Mouse (Mus musculus) myocyte (in vitro differentiated cells): ENCODE measurements at regions not wholly inside any gene's neighbourhood (a gene's known extent, or its start where the extent isn't known, plus 50 kb on each side); places are given as distances from the start of the nearest gene placed in this dataset.

ENCODE experiments used
- H3K27me3 ChIP-seq: one replicate; pipeline ENCODE4 v1.6.1; 2011; ENCODE audit not compliant: control insufficient read depth, insufficient read depth, insufficient read length
- H3K36me3 ChIP-seq: one replicate; pipeline ENCODE4 v1.6.1; 2011; ENCODE audit not compliant: control insufficient read depth, insufficient read depth
- H3K4me2 ChIP-seq: one replicate; pipeline ENCODE4 v1.6.1; 2011; ENCODE audit warnings: low read depth, control low read depth
- H3K4me3 ChIP-seq: one replicate; pipeline ENCODE4 v1.5.1; 2011; ENCODE audit warnings: mild to moderate bottlenecking, control low read depth, moderate library complexity
- H3K79me2 ChIP-seq: one replicate; pipeline ENCODE4 v1.6.1; 2011; ENCODE audit not compliant: control insufficient read depth, insufficient read depth
- H3ac ChIP-seq: one replicate; pipeline ENCODE4 v1.6.1; 2011; ENCODE audit not compliant: control insufficient read depth, insufficient read length
- CEBPB ChIP-seq: IDR thresholded peaks from 2 replicates; pipeline ENCODE4 v1.6.1; 2011; ENCODE audit warnings: mild to moderate bottlenecking, moderate library complexity; ENCODE audit not compliant: poor library complexity, insufficient read depth, severe bottlenecking
- E2F4 ChIP-seq: IDR thresholded peaks from one replicate; pipeline ENCODE4 v1.6.1; 2011; ENCODE audit warnings: mild to moderate bottlenecking, control low read depth, moderate library complexity; ENCODE audit not compliant: insufficient read depth
- MAX ChIP-seq: IDR thresholded peaks from one replicate; pipeline ENCODE4 v1.6.1; 2011; ENCODE audit warnings: low read depth, mild to moderate bottlenecking, control low read depth
- MYOD1 ChIP-seq, 3 experiments: IDR thresholded peaks; one replicate each; pipeline ENCODE4 v1.6.1; 2011; ENCODE audit warnings: control low read depth in 2 of 3, low read depth in 2 of 3, mild to moderate bottlenecking in 2 of 3, moderate library complexity in 1 of 3; ENCODE audit not compliant: insufficient read length in 2 of 3, control insufficient read depth in 1 of 3
- MYOG ChIP-seq, 3 experiments: IDR thresholded peaks; one replicate each; pipeline ENCODE4 v1.6.1; 2011; ENCODE audit warnings: control low read depth in 2 of 3, low read depth in 2 of 3, mild to moderate bottlenecking in 2 of 3; ENCODE audit not compliant: insufficient read length in 2 of 3, control insufficient read depth in 1 of 3, insufficient read depth in 1 of 3
- POLR2A ChIP-seq: IDR thresholded peaks from one replicate; pipeline ENCODE4 v1.6.1; 2011; ENCODE audit warnings: low read depth, mild to moderate bottlenecking, control low read depth, moderate library complexity; ENCODE audit not compliant: insufficient read length
- POLR2AphosphoS2 ChIP-seq: IDR thresholded peaks from one replicate; pipeline ENCODE4 v1.6.1; 2011; ENCODE audit warnings: low read depth, control low read depth; ENCODE audit not compliant: insufficient read length
- REST ChIP-seq: IDR thresholded peaks from one replicate; pipeline ENCODE4 v1.6.1; 2011; ENCODE audit warnings: mild to moderate bottlenecking, control low read depth, moderate library complexity; ENCODE audit not compliant: insufficient read depth, insufficient read length
- SRF ChIP-seq: IDR thresholded peaks from one replicate; pipeline ENCODE4 v1.6.1; 2011; ENCODE audit warnings: low read depth; ENCODE audit not compliant: control insufficient read depth, insufficient read length
- TCF12 ChIP-seq: IDR thresholded peaks from one replicate; pipeline ENCODE4 v1.6.1; 2011; ENCODE audit warnings: mild to moderate bottlenecking, control low read depth; ENCODE audit not compliant: poor library complexity, insufficient read depth, severe bottlenecking
- TCF3 ChIP-seq: IDR thresholded peaks from one replicate; pipeline ENCODE4 v1.6.1; 2011; ENCODE audit warnings: low read depth, control low read depth; ENCODE audit not compliant: insufficient read length
- USF1 ChIP-seq: IDR thresholded peaks from one replicate; pipeline ENCODE4 v1.6.1; 2011; ENCODE audit warnings: low read depth, mild to moderate bottlenecking, control low read depth, moderate library complexity

- H3K27me3 ChIP-seq, result no peaks in the 10 kb centered on the region
- H3K4me3 ChIP-seq, result no peak overlapping the region
- no peaks in the 10 kb centered on the region for H3K79me2 ChIP-seq
- no peak overlapping the region for H3ac ChIP-seq
- H3K4me2 ChIP-seq, result peak overlapping the region; percentile 14
- H3K36me3 ChIP-seq, result no peaks in the 10 kb centered on the region
- no peak for TF ChIP-seq E2F4
- no peak for TF ChIP-seq MYOD1 (IDR thresholded peaks at IDR 0.05; ENCODE audit: control insufficient read depth in 1 of 3, insufficient read length in 2 of 3, low read depth in 2 of 3)
- TF ChIP-seq SRF, result no peak
- peak; percentile 52; the same call in 1 of the 2 replicates for TF ChIP-seq CEBPB
- TF ChIP-seq TCF3, result no peak
- TF ChIP-seq MYOG (IDR thresholded peaks at IDR 0.05; ENCODE audit: control insufficient read depth in 1 of 3, insufficient read depth in 1 of 3, insufficient read length in 2 of 3, low read depth in 2 of 3), result no peak
These were observed 57.2 kb upstream of the Adgrg6 start for GRCm38 (mm10) chr10:14602681-14603080.

GRCm38 (mm10) chr10:14601031-14601430 is 55.6 kb upstream of the Adgrg6 start:
- Histone ChIP-seq H3K79me2 (no peaks in the 10 kb centered on the region), H3ac (no peak overlapping the region), H3K27me3 (no peaks in the 10 kb centered on the region), H3K4me3 (no peak overlapping the region), H3K36me3 (no peaks in the 10 kb centered on the region), H3K4me2 (no peak overlapping the region)
- no peak for TF ChIP-seq POLR2AphosphoS2
- no peak for TF ChIP-seq REST

DNA sequence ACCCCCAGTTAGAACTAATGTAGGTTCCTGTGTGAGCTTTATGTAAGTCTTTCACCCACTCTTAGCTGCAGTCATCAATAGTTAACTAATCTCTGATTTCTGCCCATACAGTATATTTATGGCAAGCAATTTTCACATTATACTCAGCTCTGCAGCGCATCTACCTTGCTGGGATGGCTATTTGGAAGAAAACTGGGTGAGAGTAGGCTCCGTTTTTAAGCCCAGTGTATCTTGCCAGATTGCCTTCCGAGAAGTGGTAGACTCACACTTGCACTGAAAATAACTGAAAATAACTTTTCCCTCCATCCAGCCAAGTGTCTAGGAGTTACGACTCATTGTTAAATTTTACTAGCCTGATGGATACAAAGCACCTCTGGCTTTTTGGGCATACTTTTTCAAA is 54.6 kb upstream of the Adgrg6 start:
- Histone ChIP-seq H3ac (no peak overlapping the region), H3K79me2 (no peaks in the 10 kb centered on the region), H3K4me2 (no peak overlapping the region), H3K4me3 (no peak overlapping the region), H3K27me3 (no peaks in the 10 kb centered on the region), H3K36me3 (no peaks in the 10 kb centered on the region)
- TF ChIP-seq REST (no peak), MYOG (IDR thresholded peaks at IDR 0.05; ENCODE audit: control insufficient read depth in 1 of 3, insufficient read depth in 1 of 3, insufficient read length in 2 of 3, low read depth in 2 of 3) (no peak), CEBPB (no peak), TCF3 (no peak), MAX (no peak), POLR2AphosphoS2 (no peak), SRF (no peak), TCF12 (no peak), E2F4 (no peak), USF1 (no peak), MYOD1 (IDR thresholded peaks at IDR 0.05; ENCODE audit: control insufficient read depth in 1 of 3, insufficient read length in 2 of 3, low read depth in 2 of 3) (no peak), POLR2A (no peak)
